Mouse (Mus musculus): ENCODE measurements around the gene Emc3. TPM values are rescaled to one million over a fixed set of nuclear protein-coding genes. Genes with fewer than 3 reads are reported as not detected.

Emc3 gene
- polyA plus RNA-seq (2017; shearing (Covaris generic)), result 93.5 TPM

DNA sequence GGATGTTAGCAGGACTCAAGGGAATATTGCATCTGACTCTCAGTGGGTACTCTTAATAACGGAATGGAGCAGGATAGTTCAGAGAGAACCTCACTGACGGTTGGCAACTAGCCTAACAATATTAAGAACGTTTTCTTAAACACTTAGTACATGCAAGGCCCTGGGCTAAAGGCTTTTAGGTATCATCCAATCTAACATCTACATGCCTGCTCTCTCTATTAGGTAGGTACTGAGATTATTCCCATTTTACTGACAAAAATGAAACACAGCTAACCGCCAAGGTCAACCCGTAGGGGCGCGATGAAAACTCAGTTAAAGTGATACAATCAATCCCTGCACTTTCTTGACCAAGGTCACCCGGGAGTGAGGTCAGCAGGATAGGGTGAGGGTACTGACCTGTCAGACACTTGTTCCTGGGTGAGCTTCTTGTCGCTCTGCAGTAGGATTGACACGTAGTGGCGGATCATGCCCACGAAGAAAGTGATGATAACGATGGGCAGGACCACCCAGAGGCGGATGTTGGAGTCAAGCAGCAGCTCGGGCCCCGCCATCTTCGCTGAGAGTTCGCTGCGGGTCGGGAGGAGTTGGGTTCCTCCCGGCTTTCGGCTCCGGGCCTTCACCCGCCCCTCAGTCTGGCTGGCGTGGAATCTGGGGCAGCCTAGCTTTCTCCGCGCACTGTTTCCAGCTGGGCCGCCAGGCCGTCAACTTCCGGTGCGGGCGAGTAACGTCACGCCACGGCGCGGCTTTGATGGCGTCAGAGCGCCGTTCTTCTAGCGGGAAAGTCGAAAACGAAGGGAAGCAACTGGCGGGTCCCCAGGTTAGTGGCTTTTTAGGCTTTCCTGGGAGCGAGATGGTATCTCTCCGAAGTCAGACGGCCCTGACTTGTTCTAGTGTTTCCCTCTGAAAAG, at the start of gene Emc3, which contains the start of gene Fancd2:
Gene Emc3 (minus strand): TSS at position 721 of the 908 bp plus-strand sequence.
Gene Fancd2 (plus strand): TSS at position 751 of the 908 bp plus-strand sequence.

DNA sequence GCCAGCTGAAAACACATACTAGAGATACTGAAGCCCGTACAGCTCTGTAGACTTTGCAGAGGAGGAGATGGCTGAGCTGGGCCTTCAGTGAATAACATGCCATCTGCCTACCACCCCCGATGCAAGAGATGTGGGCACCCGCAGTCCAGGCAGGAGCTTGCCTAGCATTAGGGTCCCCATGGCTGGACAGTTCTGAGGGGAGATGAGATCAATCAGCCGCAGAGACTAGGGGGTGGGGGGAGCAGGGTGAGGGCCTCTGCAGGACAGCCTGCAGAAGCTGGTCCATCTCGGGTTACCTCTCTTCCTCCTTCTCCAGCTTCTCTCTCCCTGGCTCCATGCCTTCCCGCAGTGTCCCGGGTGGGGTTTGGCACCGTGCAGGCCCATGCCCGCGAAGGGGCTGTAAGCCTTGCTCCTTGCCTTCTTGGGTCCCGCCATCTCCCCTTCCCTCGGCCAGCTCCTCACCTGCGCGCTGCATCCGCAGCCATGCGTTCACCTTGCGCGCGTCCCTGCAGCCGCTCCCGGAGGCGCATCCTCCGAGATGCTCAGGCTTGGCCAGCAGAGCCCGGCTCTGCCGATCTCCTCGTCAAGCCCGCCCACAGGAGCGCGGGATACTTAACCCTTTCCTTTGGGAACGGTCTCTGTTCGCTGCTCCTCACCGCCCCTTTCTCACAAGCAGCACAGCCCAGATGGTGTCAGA, 29.9 kb downstream of the Emc3 start, which contains the start of gene Prrt3:
Gene Prrt3 (minus strand): TSS at position 544 of the 697 bp plus-strand sequence.

DNA sequence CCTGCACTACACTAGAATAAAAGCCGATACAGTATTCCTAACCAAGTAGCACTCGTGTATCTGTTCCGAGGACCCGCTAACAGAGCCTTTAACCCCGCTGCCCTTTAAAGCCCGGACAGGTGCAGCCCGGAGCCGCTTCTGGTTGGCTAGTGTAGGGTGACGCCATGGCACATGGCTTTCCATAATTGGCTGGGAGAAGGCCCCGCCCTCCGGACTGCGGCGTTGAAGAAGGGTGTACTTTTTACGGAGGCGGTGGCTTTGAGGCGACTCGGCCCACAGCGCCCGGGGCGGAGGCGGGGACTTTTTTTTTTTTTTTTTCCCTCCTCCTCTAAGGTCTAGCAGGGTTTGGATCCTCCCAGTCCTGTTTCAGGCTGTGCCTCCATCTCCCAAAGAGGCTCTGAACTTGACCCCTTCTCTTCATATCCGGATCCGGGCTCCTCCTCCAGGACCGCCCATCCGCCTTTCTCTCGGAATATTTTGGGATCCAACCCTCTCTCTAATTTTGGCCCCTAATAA, 48.3 kb downstream of the Emc3 start, which contains the start of gene Creld1:
Gene Creld1 (plus strand): TSS at position 198 of the 516 bp plus-strand sequence.

DNA sequence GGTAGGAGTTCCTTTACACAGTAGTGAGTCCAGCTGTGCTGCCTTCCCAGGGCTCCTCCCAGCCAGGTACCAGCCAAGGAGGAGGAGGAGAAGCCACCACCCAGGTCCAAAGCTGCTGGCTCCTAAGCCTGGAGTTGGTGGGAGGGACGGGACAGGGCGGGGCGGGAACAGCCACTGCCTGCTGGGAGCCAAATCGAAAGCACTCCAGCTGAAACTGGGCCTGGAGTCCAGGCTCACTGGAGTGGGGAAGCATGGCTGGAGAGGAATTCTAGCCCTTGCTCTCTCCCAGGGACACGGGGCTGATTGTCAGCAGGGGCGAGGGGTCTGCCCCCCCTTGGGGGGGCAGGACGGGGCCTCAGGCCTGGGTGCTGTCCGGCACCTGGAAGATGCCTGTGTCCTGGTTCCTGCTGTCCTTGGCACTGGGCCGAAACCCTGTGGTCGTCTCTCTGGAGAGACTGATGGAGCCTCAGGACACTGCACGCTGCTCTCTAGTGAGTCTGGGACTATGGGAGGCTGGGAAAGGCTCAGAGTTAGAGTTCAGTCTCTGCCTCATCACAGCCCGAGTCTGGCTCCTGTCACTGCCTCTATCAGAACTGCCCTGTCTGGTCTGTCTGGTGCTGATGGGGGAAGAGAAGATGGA, 60.0 kb downstream of the Emc3 start, which contains the start of gene Il17rc:
Gene Il17rc (plus strand): TSS at position 131 of the 640 bp plus-strand sequence.

Other genes starting within 250 kb of the Emc3 start
- 0.32 TPM for gene Cpne9, start 249.3 kb downstream of the Emc3 start, polyA plus RNA-seq (2017; shearing (Covaris generic))
- 55.5 TPM for gene Brpf1, start 224.5 kb downstream of the Emc3 start, polyA plus RNA-seq (2017; shearing (Covaris generic))
- 3.8 TPM for gene Ogg1, start 204.7 kb downstream of the Emc3 start, polyA plus RNA-seq (2017; shearing (Covaris generic))
- gene Camk1, start 187.7 kb downstream of the Emc3 start, polyA plus RNA-seq (2017; shearing (Covaris generic)), result 0.37 TPM
- gene Tada3, start 153.8 kb downstream of the Emc3 start, polyA plus RNA-seq (2017; shearing (Covaris generic)), result 21.3 TPM
- gene Arpc4, start 153.5 kb downstream of the Emc3 start, polyA plus RNA-seq (2017; shearing (Covaris generic)), result 386 TPM
- 10.7 TPM for gene Ttll3, start 142.4 kb downstream of the Emc3 start, polyA plus RNA-seq (2017; shearing (Covaris generic))
- 11.3 TPM for gene Rpusd3, start 112.3 kb downstream of the Emc3 start, polyA plus RNA-seq (2017; shearing (Covaris generic))
- not detected for gene Cidec, start 95.9 kb downstream of the Emc3 start, polyA plus RNA-seq (2017; shearing (Covaris generic))
- gene Jagn1, start 89.1 kb downstream of the Emc3 start, polyA plus RNA-seq (2017; shearing (Covaris generic)), result 24.7 TPM
- gene Il17re, start 73.2 kb downstream of the Emc3 start, polyA plus RNA-seq (2017; shearing (Covaris generic)), result 1.3 TPM
- gene Il17rc, start 60.2 kb downstream of the Emc3 start, polyA plus RNA-seq (2017; shearing (Covaris generic)), result 0.28 TPM
- gene Creld1, start 48.4 kb downstream of the Emc3 start, polyA plus RNA-seq (2017; shearing (Covaris generic)), result 4.1 TPM
- not detected for gene Prrt3, start 29.7 kb downstream of the Emc3 start, polyA plus RNA-seq (2017; shearing (Covaris generic))
- 1.3 TPM for gene Fancd2, start within 50 bp of the Emc3 start, polyA plus RNA-seq (2017; shearing (Covaris generic))
- gene Fancd2os, start 69.1 kb upstream of the Emc3 start, polyA plus RNA-seq (2017; shearing (Covaris generic)), result not detected
- gene Brk1, start 73.1 kb upstream of the Emc3 start, polyA plus RNA-seq (2017; shearing (Covaris generic)), result 134 TPM
- gene Vhl, start 92.3 kb upstream of the Emc3 start, polyA plus RNA-seq (2017; shearing (Covaris generic)), result 26.7 TPM
- gene Irak2, start 106.8 kb upstream of the Emc3 start, polyA plus RNA-seq (2017; shearing (Covaris generic)), result 170 TPM
- gene Tatdn2, start 165.4 kb upstream of the Emc3 start, polyA plus RNA-seq (2017; shearing (Covaris generic)), result 24.6 TPM
- gene Ghrl, start 188.2 kb upstream of the Emc3 start, polyA plus RNA-seq (2017; shearing (Covaris generic)), result 1.5 TPM
- gene Sec13, start 209.1 kb upstream of the Emc3 start, polyA plus RNA-seq (2017; shearing (Covaris generic)), result 137 TPM

Data from effector memory CD4-positive, alpha-beta T cell, adult 7 months (primary cell).